Mouse (Mus musculus) layer of hippocampus, adult 18-20 months (tissue): ENCODE results near the gene Cyld. TPM values are rescaled to one million over a fixed set of nuclear protein-coding genes. Genes with fewer than 3 reads are reported as not detected.
"Not testable (repeated sequence)": the region's sequence is repeated elsewhere in the genome, so short reads cannot be mapped to it uniquely, and the experiment has no call there.

ENCODE experiments used
- DNase-seq, 2 experiments: peaks; one replicate each; pipeline ENCODE4 v3.0.0; 2022; ENCODE audit warnings: low spot score in 2 of 2
- total RNA-seq, 2 experiments: library from RNA; stranded (reverse); gene quantifications; 2 replicates each; pipeline ENCODE4 v1.2.3; 2021

Gene Cyld
- total RNA-seq, 2 experiments from 2014 or later, result 90.8 to 93.6 TPM

DNA sequence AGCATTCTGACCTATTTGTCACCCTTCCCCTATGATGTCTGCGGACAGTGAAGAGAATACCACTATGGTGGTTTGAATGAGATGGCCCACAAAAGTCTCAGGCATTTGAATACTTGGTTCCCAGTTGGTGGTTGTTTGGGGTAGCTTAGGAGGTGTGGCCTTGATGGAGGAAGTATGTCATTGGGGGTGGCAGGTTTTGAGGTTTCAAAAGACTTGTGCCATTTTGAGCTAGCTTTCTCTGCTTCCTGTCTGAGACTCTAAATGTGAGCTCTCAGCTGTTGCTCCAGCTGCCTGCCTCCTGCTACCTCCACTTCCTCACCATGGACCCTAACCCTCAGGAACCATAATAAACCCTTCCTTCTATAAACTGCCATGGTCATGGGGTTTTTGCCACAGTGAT is 86.9 kb downstream of the Cyld start:
- no peak for DNase-seq

DNA sequence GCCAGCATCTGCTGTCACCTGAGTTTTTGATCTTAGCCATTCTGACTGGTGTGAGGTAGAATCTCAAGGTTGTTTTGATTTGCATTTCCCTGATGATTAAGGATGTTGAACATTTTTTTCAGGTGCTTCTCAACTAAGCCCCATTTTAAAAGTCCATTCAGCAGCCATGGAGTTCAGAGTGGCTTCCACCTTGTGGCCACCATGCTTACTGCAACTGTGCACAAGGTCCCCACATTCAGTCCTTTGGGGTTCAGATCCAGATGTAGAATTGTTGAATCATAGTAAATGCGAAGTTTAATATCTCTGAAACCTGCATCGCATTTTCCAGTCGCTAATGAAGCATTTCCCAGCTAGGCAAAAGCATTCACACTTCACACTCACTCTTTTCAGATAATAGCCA is 91.5 kb downstream of the Cyld start:
- not testable (repeated sequence) for DNase-seq

DNA sequence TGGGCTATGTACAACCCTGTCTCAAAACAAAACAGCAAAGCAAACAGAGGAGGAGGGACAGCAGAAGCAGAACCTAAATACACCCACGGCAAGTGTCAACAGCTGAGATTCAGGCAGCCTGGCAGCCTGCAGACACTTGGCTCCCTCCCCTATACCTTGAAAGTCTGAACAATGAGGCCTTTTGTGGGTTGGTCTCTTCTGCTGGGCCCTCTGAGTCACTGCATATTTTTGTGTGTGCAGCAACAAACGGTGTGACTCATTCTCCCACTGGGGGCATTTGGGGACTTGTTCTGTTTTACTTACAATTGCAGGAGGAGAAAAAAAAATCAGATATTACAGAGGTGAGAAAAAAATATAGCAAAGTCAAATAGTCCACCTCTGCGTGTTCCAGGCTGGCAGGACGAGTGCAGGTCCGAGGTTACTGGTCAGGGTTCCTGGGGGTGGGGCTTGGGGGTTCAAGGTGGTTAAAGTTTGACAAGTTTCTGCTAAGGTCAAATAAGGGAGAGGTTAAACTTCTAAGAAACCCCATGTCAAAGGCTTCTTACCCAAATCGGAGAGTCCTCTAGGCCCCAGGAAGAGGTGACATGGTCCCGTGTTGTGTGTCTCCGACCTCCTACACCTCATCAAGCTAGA is 96.0 kb downstream of the Cyld start:
- DNase-seq, result peak; percentile 14 to 71

DNA sequence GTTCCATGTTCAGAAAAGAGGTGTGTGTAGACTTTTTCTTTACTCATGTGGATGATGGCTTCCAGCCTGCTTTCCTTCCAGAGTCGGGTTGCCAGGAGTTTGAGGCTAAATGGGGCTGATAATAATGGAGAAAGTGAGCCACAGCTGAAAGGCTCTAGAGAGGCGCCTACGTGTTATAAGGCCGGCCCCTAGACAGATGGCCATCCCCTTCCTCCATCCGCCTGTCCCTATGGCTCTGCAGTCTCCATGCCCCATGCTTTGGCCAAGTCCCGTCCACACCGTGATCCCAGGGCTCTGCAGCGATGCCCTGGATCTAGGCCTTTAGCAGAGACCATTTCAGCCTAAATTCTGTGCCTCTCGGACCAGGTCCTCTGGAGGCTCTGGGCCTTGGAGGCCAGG is 96.5 kb downstream of the Cyld start:
- no peak for DNase-seq

DNA sequence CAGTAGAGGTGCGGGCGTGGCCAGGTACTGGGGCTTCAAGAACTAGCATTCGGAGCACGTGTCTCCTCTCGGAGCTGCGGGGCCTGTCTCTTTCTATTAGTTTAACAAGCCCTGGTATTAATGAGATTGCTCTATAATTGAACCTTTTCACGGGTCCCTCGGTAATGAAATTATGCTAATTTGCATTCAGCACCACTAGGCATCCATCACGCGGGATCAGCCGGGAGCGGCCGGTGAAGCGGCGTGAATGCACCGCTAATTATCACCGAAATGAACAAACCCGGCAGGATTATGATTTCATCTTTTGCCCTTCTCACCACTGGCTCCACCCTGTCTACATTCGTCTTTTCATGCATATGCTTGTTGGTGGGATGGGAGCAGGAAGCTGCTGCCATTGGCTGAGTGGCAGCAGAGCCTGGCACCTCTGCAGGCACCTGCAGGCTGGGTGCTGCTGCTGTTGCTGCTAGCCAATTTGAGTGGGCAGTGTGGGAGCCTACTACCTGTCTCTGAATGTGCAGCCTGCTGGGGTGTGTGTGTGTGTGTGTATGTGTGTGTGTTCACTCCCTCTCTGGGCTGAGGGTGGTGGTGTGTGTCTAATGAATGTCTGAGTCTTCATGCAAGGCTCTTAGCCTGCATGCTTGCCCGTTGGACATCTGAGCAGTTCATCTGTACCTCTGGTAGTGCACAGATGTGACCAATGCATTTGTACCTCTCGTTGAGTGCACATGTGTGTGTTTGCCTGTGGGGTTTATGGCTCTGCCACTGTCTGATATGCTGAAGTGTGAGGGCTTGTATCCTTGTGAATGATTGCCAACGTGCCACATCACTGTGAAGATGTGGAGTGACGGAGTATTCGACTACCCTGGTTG is 97.2 kb downstream of the Cyld start:
- DNase-seq, result peak in 1 of 2 experiments; percentile 8

DNA sequence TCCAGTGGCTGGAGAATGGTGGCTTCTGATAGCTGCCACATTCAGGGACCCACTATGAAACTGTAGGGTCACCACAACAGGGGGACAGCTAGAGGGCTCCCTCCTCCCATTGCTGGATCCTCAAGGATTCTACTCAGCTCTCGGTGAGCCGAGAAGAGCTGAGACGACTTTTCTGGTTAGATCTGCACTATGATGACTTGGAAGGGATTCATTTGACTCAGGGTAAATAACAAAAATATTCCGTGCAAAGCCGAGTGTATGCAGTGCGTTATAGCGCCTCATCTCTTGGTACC is 97.7 kb downstream of the Cyld start:
- DNase-seq, result peak in 1 of 2 experiments; percentile 13

DNA sequence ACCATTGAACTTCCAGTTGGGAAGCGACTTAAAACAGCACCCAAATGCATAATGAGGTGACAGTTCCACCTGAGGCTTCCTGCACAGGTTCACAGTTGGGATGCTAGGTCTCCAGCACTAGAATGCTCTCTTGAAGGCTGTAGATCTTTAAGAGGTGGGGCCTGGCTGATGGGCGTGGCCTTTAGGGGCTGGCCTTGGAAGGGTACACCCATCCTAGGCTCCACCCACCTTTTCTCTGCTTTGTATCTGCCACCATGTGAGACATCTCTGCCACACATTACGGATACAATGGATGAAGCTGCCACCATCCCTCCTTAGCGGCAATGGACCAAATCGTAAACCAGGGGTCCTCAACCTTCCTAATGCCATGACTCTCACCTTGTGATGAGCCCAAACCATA is 99.1 kb downstream of the Cyld start:
- no peak for DNase-seq

DNA sequence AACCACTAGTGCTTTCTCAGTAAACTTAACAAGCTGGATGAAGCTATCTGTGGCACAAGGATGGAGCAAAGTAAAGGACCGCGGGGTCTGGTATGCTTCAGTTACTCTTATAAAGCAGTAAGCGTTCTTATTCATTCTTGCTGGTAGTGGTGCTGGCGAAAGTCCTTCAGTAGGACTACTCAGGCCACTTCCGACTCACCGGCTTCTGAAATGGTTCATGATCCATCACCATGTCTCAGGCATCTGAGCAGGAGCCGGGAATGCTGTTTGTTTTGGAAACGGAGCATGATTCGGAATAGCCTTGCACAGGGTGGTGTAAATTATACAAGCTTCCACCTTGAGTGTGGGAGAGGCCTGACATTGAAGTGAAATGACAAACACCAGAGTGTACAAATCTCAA is 99.8 kb downstream of the Cyld start:
- no peak for DNase-seq

Other genes with a start within 250 kb of the Cyld start
- 1 to 10 TPM; 8.2 to 9.0 TPM for gene Nkd1, start 175.7 kb upstream of the Cyld start, total RNA-seq
- 1 to 10 TPM; 1.8 to 2.0 TPM for gene Snx20, start 60.9 kb upstream of the Cyld start, total RNA-seq
- gene Nod2, start 49.7 kb upstream of the Cyld start, total RNA-seq, result under 1 TPM; 0.37 to 0.51 TPM